Mouse (Mus musculus) right cerebral cortex, postnatal 36 days (tissue): ENCODE results near the gene Rims1.

Experiments used
- DNase-seq, 2 experiments: peaks; one replicate each; pipeline ENCODE4 v3.0.0; 2022; ENCODE audit warnings: low spot score in 2 of 2, mixed read lengths in 1 of 2

Gene Rims1

GRCm38 (mm10) chr1:22252873-22253272 is 552.9 kb downstream of the Rims1 start:
- DNase-seq, result no peak

GRCm38 (mm10) chr1:22248898-22249386 is 556.9 kb downstream of the Rims1 start:
- no peak for DNase-seq

GRCm38 (mm10) chr1:22245748-22246147 is 560.0 kb downstream of the Rims1 start:
- DNase-seq, result no peak
